Mouse (Mus musculus) testis, adult 2 months (tissue): ENCODE data around the gene Dcun1d4.

Experiments
- CTCF ChIP-seq: fragments of 200-500 bp; IDR thresholded peaks from 2 replicates; pipeline ENCODE4 v1.5.1; 2012; ENCODE audit warnings: low read depth, mild to moderate bottlenecking, inconsistent platforms, low read length, moderate library complexity; ENCODE audit not compliant: control insufficient read depth, insufficient read depth, insufficient replicate concordance
- POLR2A ChIP-seq: fragments of 200-500 bp; IDR thresholded peaks from 2 replicates; pipeline ENCODE4 v1.6.1; 2012; ENCODE audit warnings: low read depth, mild to moderate bottlenecking, inconsistent platforms, low read length, moderate library complexity; ENCODE audit not compliant: control insufficient read depth

DNA sequence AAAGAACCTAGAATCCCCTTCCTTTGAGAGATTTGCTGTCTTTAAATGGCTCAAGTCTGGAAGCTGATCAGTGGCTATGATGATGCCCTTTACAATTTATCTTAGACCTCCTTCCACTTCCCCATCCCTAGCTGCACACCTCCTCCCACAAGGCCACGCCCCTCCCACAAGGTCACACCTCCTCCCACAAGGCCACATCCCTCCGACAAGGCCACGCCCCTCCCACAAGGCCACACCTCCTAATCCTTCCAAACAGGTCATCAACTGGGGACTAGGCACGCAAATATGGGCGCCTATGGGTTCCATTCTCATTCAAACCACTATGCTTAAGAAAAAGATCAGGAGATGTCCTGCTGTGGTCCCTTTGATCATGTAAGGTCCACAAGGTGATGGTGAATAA, 88.4 kb downstream of the Dcun1d4 start:
- TF ChIP-seq CTCF (no peak), POLR2A (no peak)
